Mouse (Mus musculus) kidney, adult 2 months (tissue): Measurements from ENCODE around the gene Gm9999.

Source experiments
- CTCF ChIP-seq: fragments of 200-500 bp; conservative IDR thresholded peaks from 2 replicates; pipeline ENCODE4 v1.5.1; 2011; ENCODE audit warnings: low read depth, mild to moderate bottlenecking, control low read depth, low read length, moderate library complexity, mixed read lengths; ENCODE audit not compliant: insufficient read depth, insufficient read length
- POLR2A ChIP-seq: fragments of 200-500 bp; IDR thresholded peaks from one replicate; pipeline ENCODE4 v1.6.1; 2011; ENCODE audit warnings: low read depth, low read length, control low read depth

- TF ChIP-seq CTCF (no peak), POLR2A (no peak)
These were observed 41.1 kb downstream of the Gm9999 start for GRCm38 (mm10) chr7:47024454-47024853.
